Mouse (Mus musculus): ENCODE measurements around the gene Fank1.

The Fank1 gene

GRCm38 (mm10) chr7:133776626-133776996 is at the start of gene Fank1:
Fank1 (plus strand) TSS chr7:133776861.
- peak; percentile 88 for DNase-seq

DNA sequence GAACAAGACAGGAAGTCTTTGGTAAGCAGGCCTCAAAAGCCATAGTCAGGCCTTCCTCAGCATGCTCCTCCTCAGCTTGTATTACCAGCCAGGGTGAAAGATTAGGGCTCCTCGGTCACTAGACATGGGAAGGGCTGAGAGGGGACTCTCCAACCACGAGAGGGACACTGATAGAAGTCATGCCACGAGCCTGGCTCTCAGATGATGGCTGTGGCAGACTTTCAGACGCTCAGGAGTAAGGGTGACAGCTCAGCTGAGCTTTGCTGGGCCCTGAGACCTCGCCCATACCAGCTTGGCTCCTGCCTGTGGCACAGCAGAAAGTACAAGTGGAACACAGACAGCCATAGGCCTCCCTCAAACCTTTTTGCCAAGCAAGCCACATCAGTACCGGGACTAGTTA is 49.6 kb upstream of the Fank1 start:
- no peak for DNase-seq

DNA sequence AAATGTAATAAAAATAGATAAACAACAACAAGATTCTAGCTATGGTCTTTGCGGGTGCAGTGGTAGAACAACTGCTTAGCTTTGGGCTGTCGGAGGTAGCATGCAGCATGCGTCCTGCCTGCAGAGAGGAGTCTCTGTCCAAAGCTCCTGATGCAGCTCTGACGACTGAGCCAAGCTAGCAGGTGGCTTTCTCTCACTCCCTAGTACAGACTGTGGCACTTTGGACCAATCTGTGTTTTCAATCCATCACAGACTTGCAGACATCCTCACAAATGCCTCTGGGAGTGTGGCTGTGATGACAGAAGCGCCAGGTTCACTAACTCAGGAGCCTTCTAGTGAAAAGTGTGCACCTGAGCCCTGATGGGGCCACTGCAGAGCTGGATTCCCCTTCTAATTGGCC is 47.3 kb upstream of the Fank1 start:
- DNase-seq: no peak

DNA sequence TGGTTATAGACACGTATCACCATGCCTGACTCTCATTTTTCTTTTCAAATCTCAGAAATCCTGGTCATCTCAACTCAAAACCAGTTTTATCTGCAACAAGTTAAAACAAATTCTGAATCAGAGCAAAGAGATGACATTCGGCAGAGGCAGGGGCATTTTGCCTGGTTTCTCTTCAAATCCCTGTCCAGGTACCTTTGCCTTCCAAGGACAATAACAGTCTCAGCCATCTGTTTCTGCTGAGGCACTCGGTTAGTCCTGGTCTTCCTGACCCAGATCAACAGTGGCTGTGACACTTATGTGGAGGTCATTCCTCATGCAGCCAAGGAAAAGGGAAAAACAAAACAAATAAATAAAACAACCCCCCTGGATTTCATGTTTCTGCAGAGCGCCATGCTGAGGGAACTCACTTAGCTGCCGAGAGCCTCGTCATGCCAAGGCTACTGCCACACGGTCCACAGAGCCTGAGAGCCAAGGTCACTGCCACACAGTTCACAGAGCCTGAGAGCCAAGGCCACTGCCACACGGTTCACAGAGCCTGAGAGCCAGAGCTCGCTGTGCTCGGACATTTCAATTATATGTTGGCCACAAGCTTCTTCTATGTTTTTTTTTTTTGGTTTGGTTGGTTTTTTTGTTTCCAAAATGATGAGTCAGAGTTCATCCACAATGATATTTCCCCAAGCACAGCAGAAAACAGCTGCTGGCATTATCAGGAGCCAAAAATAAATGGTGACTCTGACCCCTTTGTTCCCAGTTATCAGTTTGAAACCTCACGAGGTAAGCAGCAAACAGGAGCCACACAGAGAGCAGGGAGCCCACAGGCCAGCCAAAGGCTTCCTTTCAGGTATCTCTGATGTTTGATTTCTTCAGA is 46.1 kb upstream of the Fank1 start:
- DNase-seq: no peak

GRCm38 (mm10) chr7:133731971-133732645 is 44.6 kb upstream of the Fank1 start:
- no peak for DNase-seq

- DNase-seq: no peak
These were observed 36.1 kb upstream of the Fank1 start for GRCm38 (mm10) chr7:133740558-133740957.

DNA sequence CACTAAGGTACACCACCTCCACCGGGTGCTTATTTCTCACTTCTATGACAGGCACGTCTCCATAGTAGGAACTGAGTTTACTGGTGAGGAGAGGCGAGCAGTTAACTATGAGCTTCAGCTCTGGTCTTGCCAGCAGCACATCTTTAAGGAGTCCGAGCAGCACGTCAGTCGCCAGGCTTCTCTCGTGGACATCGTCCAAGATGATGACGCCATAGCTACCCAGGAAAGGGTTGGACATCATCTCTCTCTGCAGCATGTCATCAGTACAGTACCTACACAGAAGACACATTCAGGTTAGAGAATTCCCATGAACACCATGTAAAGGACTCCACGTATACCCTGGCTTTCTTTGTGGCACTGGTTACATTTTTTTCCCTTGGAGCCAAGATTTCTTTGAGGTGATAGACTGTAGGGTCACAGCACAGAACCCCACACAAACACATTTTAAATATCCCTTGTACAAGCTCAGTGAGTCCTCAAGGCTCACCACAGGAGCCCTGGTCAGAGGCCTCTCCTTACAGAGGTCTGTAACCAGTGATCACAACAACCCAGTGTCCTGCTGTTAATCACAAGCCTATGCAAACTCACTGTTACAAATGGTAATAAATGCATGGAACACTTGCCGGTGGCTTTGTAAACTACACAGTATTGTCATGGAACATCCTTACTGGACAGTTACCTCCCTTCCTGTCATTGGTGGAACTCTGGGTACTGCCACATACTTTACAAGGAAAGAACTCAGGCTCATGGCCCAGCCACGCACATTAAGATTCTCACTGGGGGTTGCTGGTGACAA is 33.9 kb upstream of the Fank1 start:
- DNase-seq: no peak

GRCm38 (mm10) chr7:133743611-133744010 is 33.0 kb upstream of the Fank1 start:
- no peak for DNase-seq

GRCm38 (mm10) chr7:133744209-133744608 is 32.5 kb upstream of the Fank1 start:
- no peak for DNase-seq

- no peak for DNase-seq
These were observed 32.0 kb upstream of the Fank1 start for GRCm38 (mm10) chr7:133744701-133745100.

DNA sequence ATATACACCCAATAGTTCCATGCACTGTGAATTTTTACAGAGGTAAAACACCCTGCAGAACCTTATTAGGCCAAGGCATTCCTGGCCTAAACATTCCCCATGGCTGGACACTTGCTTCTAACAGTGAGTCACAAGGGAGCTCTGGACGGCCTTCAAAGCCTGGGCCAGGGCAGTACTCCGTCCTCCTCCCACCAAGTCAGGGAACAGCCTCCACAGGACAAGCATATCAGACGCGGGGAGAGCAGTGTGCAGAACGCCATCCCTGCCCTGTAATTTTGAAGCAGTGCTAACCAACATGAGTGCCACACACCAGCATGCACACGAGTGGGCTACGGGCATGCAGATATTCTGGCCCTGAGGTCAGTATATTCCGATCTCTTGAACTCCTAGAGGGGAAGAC is 29.3 kb upstream of the Fank1 start:
- no peak for DNase-seq

GRCm38 (mm10) chr7:133748753-133749152 is 27.9 kb upstream of the Fank1 start:
- no peak for DNase-seq

DNA sequence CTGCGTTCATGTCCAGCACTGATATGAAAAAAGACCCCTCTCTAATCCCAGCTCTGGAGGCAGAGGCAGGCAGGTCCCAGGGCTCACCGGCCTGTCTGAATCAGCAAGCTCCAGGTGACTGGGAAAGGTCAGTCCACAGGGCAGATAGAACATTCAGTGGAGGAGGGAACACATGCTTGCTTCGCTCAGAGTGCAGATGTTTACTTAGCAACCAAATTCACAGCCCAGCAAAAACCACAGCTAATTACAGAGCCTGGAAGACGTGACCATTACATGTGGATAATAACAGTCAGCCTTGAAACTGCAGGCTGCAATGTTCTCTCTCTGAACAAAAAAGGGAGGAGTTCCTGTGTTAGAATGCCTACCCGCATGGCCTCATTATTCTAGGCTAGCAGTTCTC is 26.0 kb upstream of the Fank1 start:
- no peak for DNase-seq

GRCm38 (mm10) chr7:133751163-133751562 is 25.5 kb upstream of the Fank1 start:
- DNase-seq: no peak

- no peak for DNase-seq
These were observed 18.7 kb upstream of the Fank1 start for GRCm38 (mm10) chr7:133757961-133758455.

DNA sequence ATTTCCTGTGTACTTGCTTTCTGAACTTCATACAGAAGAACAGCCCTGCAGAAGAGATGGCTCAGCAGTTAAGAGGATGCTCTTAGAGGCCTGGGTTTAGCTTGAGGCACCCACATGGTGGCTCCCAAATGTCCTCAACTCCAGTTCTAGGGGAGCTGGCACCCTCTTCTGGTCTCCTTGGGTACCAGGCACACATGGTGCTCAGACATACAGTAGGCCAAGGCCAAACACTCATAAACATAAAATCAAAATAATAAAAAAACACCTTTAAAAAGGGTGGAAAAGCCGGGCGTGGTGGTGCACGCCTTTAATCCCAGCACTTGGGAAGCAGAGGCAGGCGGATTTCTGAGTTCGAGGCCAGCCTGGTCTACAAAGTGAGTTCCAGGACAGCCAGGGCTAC is 17.9 kb upstream of the Fank1 start:
- DNase-seq: no peak

DNA sequence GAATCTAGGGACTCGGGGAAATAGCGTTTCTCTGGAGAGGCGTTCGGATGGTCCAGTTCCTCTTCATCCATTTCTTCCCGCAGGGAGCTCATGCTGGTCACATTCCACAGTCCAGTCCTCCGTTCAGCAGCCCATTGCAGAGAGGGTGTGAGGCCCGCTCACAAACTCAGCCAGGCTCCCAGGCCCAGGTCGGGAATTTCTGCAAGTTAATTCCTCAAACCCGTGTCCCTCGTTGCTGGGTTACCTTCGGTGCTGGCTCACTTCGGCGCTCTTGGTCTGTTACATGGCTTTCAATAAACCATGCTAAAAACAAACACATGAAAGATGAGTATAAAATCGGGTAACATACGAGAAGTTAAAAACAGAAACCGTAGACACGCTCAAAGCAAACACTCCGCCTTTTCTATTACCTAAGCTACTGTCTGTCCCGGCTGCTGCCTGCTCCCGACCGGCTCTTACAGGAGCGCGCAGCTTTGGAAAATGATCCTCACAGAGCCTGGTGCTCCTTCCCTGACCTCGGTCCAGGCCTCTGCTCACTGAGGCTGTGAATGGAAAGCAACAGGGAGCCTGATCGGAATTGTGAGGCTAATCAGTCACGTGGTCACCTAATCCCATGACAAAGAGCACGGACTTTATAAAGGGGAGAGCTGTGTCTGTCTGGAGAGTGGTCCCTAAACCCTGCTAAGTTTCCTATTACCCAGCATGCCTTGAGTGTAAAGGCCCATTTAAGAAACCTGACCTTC is 16.9 kb upstream of the Fank1 start:
- no peak for DNase-seq

GRCm38 (mm10) chr7:133762696-133763095 is 14.0 kb upstream of the Fank1 start:
- no peak for DNase-seq

GRCm38 (mm10) chr7:133764425-133764824 is 12.2 kb upstream of the Fank1 start:
- DNase-seq: no peak

DNA sequence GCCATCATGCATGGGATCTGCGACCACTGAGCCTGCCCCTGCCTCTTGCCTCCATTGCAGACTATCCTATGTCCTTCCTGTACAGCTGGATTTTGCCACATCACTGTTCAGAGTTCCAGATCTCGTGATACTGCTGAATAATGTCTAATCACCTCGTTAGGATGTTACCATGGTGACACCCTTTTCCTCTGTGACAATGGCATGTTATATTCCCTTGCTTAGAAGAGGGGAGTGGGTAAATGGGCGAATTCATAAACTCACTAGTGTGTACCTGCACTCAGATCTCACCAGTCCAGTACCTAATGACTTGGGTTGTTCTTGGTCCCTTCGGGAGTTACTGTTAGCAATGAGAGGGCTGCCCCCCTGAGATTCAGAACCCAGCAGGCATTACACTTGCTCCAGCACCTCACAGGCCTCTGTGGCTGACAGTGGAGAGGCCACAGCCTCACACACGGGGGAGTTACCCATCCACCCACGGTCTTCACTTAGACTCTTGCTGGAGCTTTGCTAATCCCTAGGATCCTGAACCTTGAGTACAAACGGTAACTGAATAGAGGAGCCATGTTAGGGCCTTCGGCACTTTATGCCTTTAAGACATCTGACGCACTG is 11.3 kb upstream of the Fank1 start:
- DNase-seq: no peak

GRCm38 (mm10) chr7:133765849-133766243 is 10.8 kb upstream of the Fank1 start:
- peak; percentile 57 for DNase-seq

DNA sequence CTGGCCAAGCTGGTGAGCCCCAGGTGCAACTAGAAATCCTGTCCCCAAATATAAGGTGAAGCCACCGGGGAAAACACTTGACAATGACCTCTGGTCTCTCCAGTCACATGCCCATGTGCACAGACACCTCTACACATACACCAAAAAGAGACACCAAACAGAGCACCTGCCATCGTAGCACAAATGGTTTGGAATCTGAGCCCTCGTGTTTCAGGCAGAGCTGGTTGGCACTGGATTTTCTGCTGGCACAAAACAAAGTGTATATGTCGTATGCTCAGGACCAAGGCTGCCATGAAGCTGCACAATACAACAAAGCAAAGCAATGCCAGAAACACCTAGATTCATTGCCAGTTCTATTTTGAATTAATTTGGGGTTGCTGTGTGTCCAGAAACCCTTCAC is 8.6 kb upstream of the Fank1 start:
- DNase-seq: no peak
